Mouse (Mus musculus): ENCODE measurements around the gene Inpp5e.

Inpp5e gene

GRCm38 (mm10) chr2:26363481-26363880 is 45.5 kb downstream of the Inpp5e start:
- DNase-seq (ENCODE audit: low read depth, low spot score) = no peak

DNA sequence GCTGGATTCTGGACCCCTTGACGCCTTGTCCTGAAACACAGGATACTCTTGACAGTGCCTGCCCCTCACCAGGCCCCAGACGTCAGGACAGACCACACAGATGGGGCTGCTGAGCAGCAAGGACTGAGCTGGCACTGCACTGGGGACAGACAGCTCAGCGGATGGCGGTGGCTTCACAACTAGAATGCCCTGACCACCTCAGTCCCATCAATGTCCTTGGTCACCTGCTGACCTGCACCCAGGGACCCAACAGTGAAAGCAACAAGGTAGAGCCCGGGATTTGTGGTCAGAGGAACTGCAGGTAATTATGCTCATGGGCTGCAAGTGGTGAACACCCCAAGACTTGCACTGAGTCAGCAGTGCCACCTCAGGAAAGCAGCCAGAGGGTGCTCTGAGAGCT is 46.0 kb downstream of the Inpp5e start:
- DNase-seq (ENCODE audit: low read depth, low spot score) = no peak

GRCm38 (mm10) chr2:26360772-26361171 is 48.2 kb downstream of the Inpp5e start, which contains the start of gene Card9:
Gene Card9 (minus strand): TSS chr2:26360918.
- no peak for DNase-seq (ENCODE audit: low read depth, low spot score)

DNA sequence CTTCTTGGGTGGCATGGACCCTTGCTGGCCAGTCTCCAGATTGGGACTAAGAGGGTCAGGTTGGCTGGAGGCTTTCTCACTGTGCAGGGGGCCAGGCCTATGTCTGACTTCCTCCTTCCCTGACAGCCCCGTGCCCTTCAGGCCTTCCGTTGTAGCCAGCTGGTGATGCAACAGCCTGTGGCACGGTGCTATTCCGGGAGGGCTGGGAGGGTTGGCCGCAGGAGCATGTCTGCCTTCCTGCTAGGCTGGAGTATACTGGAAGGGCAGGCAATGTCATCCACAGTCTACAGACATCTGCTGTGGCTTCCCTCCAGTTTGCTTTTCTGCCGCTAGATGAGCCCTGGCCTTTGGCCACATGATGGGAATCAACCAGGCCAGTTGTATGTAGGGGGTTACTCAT is 49.0 kb downstream of the Inpp5e start:
- DNase-seq (ENCODE audit: low read depth, low spot score) = no peak

DNA sequence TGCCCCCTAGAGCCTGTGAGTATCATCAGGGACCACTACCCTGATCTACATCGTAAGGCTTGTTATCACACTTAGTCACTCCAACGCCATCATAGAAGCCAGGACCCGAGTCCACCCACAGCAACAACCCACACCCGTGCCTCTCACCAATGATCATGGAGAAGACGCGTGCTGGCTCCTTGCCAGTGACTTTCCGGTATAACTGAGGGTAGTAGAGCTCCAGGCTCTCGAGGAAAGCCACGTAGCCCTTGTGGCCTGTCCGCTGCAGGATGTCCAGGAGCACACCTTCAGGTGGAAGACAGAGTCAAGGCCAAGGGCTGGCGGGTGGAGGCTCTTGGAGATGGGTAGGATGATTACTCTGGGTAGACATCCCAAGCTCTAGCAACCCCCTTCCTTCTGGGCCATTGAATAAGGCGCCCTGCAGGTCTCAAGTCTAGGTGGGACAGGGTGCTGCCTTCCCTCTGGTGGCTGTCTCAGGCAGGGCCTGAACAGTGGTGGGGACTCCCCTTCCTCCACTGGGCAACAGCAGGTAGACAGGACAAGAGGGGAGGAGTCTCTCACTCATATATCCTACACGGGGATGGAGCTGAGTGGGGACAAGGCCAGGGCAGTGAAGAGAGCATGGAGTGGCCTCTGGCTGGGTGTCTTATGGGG is 50.2 kb downstream of the Inpp5e start:
- no peak for DNase-seq (ENCODE audit: low read depth, low spot score)

DNA sequence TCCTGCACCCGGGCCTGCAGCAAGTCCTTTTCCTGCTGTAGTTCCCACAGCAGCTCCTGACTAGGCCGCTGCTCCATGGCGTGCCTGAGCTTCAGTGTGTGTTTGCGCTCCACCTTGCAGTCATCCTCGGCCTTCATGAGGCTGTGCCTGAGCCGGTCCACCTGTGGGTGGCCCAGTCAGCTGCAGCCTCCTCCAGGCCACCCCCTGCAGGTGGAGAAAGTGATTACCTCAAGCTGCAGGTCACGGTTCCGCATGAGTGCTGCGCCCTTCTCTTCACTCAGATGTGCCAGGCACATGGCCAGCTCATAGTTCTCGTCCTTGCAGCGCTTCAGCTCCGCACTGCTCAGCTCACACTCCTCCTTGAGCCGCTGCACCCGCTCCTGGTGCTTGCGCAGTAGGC is 51.5 kb downstream of the Inpp5e start:
- DNase-seq (ENCODE audit: low read depth, low spot score) = no peak

GRCm38 (mm10) chr2:26356678-26357077 is 52.3 kb downstream of the Inpp5e start:
- no peak for DNase-seq (ENCODE audit: low read depth, low spot score)

DNA sequence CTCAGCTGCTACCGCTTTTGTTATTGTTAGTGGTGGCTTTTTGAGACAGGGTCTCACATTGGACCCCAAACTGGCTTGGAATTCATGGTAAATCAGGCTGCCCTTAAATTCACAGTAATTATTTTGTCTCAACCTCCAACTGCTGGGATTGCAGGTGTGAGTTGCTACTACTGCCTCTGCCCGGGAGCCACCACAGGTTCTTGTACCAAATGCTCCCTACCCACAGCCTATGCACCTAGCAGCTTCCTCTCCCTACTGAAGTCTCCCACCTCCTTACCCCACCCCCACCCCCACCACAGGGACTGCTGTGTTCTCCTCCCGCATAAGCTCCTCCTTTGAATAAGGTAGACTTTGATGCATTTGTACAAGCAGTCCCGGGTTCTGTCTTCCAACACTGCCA is 52.8 kb downstream of the Inpp5e start:
- no peak for DNase-seq (ENCODE audit: low read depth, low spot score)

GRCm38 (mm10) chr2:26354401-26354800 is 54.6 kb downstream of the Inpp5e start:
- DNase-seq (ENCODE audit: low read depth, low spot score) = no peak

GRCm38 (mm10) chr2:26353066-26353980 is 55.7 kb downstream of the Inpp5e start:
- no peak for DNase-seq (ENCODE audit: low read depth, low spot score)

GRCm38 (mm10) chr2:26352291-26352910 is 56.6 kb downstream of the Inpp5e start:
- DNase-seq (ENCODE audit: low read depth, low spot score) = no peak

- DNase-seq (ENCODE audit: low read depth, low spot score) = peak; percentile 85
Measured at GRCm38 (mm10) chr2:26351358-26352290, 57.4 kb downstream of the Inpp5e start, which contains the start of gene Dnlz. Gene Dnlz (minus strand): TSS chr2:26352110.

GRCm38 (mm10) chr2:26348241-26348640 is 60.8 kb downstream of the Inpp5e start:
- DNase-seq (ENCODE audit: low read depth, low spot score) = no peak
